Mouse (Mus musculus): ENCODE results near the gene Mertk. TPM values are rescaled to one million over a fixed set of nuclear protein-coding genes. Genes with fewer than 3 reads are reported as not detected.
"Not testable (repeated sequence)": the region's sequence is repeated elsewhere in the genome, so short reads cannot be mapped to it uniquely, and the experiment has no call there.

Mertk gene
- 1.8 and 2.2 TPM in 2 replicates for polyA plus RNA-seq (2012; rRNA removed)

DNA sequence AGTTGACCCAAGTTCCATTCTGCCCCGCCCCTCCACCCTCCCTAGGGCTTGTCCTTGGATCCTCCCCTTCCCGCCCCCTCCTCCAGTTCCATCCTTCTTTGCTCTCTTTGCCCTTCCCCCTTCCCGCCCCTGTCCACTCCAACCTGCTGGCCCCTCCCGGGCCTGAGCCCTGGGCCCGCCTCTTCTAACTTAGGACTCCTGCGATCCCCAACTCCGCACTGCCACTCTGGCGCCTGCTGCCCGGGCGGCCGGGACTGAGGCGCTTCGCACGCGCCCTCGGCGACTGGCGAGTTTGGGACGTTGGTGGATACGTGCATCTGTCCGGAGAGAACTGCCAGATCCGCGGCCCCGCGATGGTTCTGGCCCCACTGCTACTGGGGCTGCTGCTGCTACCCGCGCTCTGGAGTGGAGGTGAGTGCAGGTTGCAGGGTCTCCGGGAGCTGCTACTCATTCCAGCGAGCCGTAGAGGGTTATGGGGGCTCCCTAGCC is at the start of gene Mertk:
Gene Mertk, plus strand, starts transcription at position 264 of the 489 bp plus-strand sequence.
- Histone ChIP-seq H3K27ac (ENCODE audit: control insufficient read depth, insufficient read depth, low read depth, low read length) (peak within 1 kb of the TSS; percentile 87), H3K36me3 (ENCODE audit: control insufficient read depth, insufficient read depth, low read length) (no peaks in the 10 kb centered on the region), H3K4me1 (ENCODE audit: control insufficient read depth, insufficient read depth, low read length) (peaks cover 12% of the 10 kb centered on the region), H3K4me3 (ENCODE audit: control insufficient read depth, low read depth, low read length) (peak within 1 kb of the TSS; percentile 83), H3K27me3 (ENCODE audit: control insufficient read depth, insufficient read depth, low read length) (no peaks in the 10 kb centered on the region)
- peak; percentile 82 for TF ChIP-seq POLR2A (IDR thresholded peaks at IDR 0.05; ENCODE audit: control insufficient read depth, low read depth, low read length)
- no peak for TF ChIP-seq CTCF (IDR thresholded peaks at IDR 0.05; ENCODE audit: control insufficient read depth, insufficient read depth, insufficient replicate concordance, low read depth, low read length)

- Histone ChIP-seq H3K27ac (ENCODE audit: control insufficient read depth, insufficient read depth, low read depth, low read length) (no peak overlapping the region), H3K4me1 (ENCODE audit: control insufficient read depth, insufficient read depth, low read length) (no peaks in the 10 kb centered on the region), H3K27me3 (ENCODE audit: control insufficient read depth, insufficient read depth, low read length) (no peaks in the 10 kb centered on the region), H3K4me3 (ENCODE audit: control insufficient read depth, low read depth, low read length) (no peak overlapping the region), H3K36me3 (ENCODE audit: control insufficient read depth, insufficient read depth, low read length) (peaks cover under 1% of the 10 kb centered on the region)
- TF ChIP-seq CTCF (IDR thresholded peaks at IDR 0.05; ENCODE audit: control insufficient read depth, insufficient read depth, insufficient replicate concordance, low read depth, low read length) (no peak), POLR2A (IDR thresholded peaks at IDR 0.05; ENCODE audit: control insufficient read depth, low read depth, low read length) (no peak)
Observed at GRCm38 (mm10) chr2:128680661-128681060, 18.1 kb upstream of the Mertk start.

DNA sequence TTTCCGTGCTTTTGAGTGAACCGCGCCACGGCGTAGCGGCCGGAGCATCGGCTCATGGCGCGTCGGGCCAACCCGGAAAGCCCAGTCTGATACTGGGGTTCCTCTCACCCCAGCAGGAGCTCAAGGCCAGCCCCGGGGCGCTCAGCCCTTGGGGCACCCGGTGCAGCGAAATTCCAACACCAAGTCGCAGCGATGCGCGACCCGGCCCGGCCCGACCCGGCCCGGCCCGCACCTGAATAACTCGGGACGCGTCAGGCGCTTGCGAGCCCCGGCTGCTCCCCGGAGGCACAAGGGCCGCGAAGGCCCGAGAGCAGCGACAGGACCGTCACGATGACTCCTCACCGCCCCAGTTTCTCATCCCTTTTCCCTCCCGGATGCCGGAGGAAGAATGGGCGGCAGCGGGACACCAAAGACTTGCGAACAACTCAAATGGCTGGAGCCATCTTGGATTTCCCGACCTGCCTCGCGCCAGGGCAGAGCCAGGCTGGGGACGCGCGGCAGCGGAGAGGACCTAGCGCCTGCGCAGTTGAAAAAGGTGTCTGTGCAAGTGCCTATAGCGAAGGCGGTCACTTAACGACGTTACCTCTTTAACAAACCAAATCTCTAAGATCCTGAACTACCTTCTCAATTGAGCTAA is 11.7 kb upstream of the Mertk start, which contains the start of gene Anapc1:
Gene Anapc1, minus strand, starts transcription at position 471 of the 637 bp plus-strand sequence.
- peaks cover 6% of the 10 kb centered on the region; the same call in 1 of the 2 replicates for H3K4me1 ChIP-seq (ENCODE audit: control insufficient read depth, insufficient read depth, low read length)
- H3K4me3 ChIP-seq (ENCODE audit: control insufficient read depth, low read depth, low read length), result peak within 1 kb of the TSS; percentile 98
- H3K27ac ChIP-seq (ENCODE audit: control insufficient read depth, insufficient read depth, low read depth, low read length), result peak within 1 kb of the TSS; percentile 93
- H3K36me3 ChIP-seq (ENCODE audit: control insufficient read depth, insufficient read depth, low read length), result no peaks in the 10 kb centered on the region
- TF ChIP-seq CTCF (IDR thresholded peaks at IDR 0.05; ENCODE audit: control insufficient read depth, insufficient read depth, insufficient replicate concordance, low read depth, low read length), result no peak
- peak; percentile 89 for TF ChIP-seq POLR2A (IDR thresholded peaks at IDR 0.05; ENCODE audit: control insufficient read depth, low read depth, low read length)
- no peaks in the 10 kb centered on the region for H3K27me3 ChIP-seq (ENCODE audit: control insufficient read depth, insufficient read depth, low read length)

- Histone ChIP-seq H3K36me3 (ENCODE audit: control insufficient read depth, insufficient read depth, low read length) (no peaks in the 10 kb centered on the region), H3K4me1 (ENCODE audit: control insufficient read depth, insufficient read depth, low read length) (peaks cover 6% of the 10 kb centered on the region), H3K27ac (ENCODE audit: control insufficient read depth, insufficient read depth, low read depth, low read length) (peak overlapping the region; percentile 93), H3K27me3 (ENCODE audit: control insufficient read depth, insufficient read depth, low read length) (no peaks in the 10 kb centered on the region), H3K4me3 (ENCODE audit: control insufficient read depth, low read depth, low read length) (peak overlapping the region; percentile 98)
- TF ChIP-seq CTCF (IDR thresholded peaks at IDR 0.05; ENCODE audit: control insufficient read depth, insufficient read depth, insufficient replicate concordance, low read depth, low read length), result no peak
- TF ChIP-seq POLR2A (IDR thresholded peaks at IDR 0.05; ENCODE audit: control insufficient read depth, low read depth, low read length), result no peak
Observed at GRCm38 (mm10) chr2:128687558-128688120, 11.1 kb upstream of the Mertk start.

DNA sequence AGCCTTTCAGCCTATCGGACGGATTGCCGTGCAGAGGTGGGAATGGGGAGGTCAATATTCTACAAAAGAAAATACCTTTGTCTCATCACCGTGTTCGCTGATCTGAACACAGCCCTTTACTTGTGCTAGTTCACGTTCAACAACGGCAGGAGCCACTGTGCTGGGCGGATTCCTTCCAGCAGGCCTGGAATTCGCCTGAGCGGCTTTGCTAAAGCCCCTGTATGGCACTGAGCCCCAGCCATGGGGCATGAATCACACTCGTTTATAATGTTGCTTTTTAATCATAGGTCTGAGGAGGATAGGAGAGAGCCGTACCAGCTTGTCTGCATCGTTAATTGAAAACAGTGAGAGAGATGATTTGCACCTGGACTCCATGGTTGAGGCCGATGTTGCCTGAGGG is 6.4 kb upstream of the Mertk start:
- no peaks in the 10 kb centered on the region for H3K27me3 ChIP-seq (ENCODE audit: control insufficient read depth, insufficient read depth, low read length)
- H3K36me3 ChIP-seq (ENCODE audit: control insufficient read depth, insufficient read depth, low read length), result no peaks in the 10 kb centered on the region
- no peak overlapping the region for H3K4me3 ChIP-seq (ENCODE audit: control insufficient read depth, low read depth, low read length)
- H3K27ac ChIP-seq (ENCODE audit: control insufficient read depth, insufficient read depth, low read depth, low read length), result peak overlapping the region; percentile 26; the same call in 1 of the 2 replicates
- H3K4me1 ChIP-seq (ENCODE audit: control insufficient read depth, insufficient read depth, low read length), result peaks cover 7% of the 10 kb centered on the region
- TF ChIP-seq POLR2A (IDR thresholded peaks at IDR 0.05; ENCODE audit: control insufficient read depth, low read depth, low read length) (no peak), CTCF (IDR thresholded peaks at IDR 0.05; ENCODE audit: control insufficient read depth, insufficient read depth, insufficient replicate concordance, low read depth, low read length) (no peak)

DNA sequence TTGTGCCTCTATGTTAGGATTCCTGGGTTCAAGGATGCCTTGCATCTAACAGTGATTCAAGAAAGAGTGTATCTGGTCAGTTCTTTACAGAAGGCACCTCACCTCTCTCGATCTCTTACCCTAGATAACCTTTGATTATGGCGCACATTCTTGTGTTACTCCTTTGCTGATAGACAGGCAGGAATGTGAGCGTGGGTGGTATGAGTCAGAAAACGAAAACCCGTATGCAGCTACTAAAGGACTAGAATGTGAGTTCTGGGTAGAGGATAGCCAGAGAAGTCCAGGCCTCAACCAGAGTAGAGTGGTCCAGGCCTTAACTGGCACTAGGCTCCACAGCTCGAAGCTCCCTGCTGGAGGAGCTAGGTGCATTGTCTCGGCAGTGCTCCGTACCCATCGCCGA is 6.0 kb upstream of the Mertk start:
- H3K27ac ChIP-seq (ENCODE audit: control insufficient read depth, insufficient read depth, low read depth, low read length), result peak overlapping the region; percentile 26; the same call in 1 of the 2 replicates
- H3K4me3 ChIP-seq (ENCODE audit: control insufficient read depth, low read depth, low read length), result no peak overlapping the region
- peaks cover 7% of the 10 kb centered on the region for H3K4me1 ChIP-seq (ENCODE audit: control insufficient read depth, insufficient read depth, low read length)
- TF ChIP-seq POLR2A (IDR thresholded peaks at IDR 0.05; ENCODE audit: control insufficient read depth, low read depth, low read length) (no peak), CTCF (IDR thresholded peaks at IDR 0.05; ENCODE audit: control insufficient read depth, insufficient read depth, insufficient replicate concordance, low read depth, low read length) (no peak)
- H3K27me3 ChIP-seq (ENCODE audit: control insufficient read depth, insufficient read depth, low read length), result no peaks in the 10 kb centered on the region
- no peaks in the 10 kb centered on the region for H3K36me3 ChIP-seq (ENCODE audit: control insufficient read depth, insufficient read depth, low read length)

- Histone ChIP-seq H3K36me3 (ENCODE audit: control insufficient read depth, insufficient read depth, low read length) (no peaks in the 10 kb centered on the region), H3K27ac (ENCODE audit: control insufficient read depth, insufficient read depth, low read depth, low read length) (no peak overlapping the region), H3K27me3 (ENCODE audit: control insufficient read depth, insufficient read depth, low read length) (no peaks in the 10 kb centered on the region), H3K4me3 (ENCODE audit: control insufficient read depth, low read depth, low read length) (no peak overlapping the region), H3K4me1 (ENCODE audit: control insufficient read depth, insufficient read depth, low read length) (peaks cover 5% of the 10 kb centered on the region)
- TF ChIP-seq POLR2A (IDR thresholded peaks at IDR 0.05; ENCODE audit: control insufficient read depth, low read depth, low read length) (no peak), CTCF (IDR thresholded peaks at IDR 0.05; ENCODE audit: control insufficient read depth, insufficient read depth, insufficient replicate concordance, low read depth, low read length) (no peak)
Observed at GRCm38 (mm10) chr2:128693236-128693635, 5.5 kb upstream of the Mertk start.

- not testable (repeated sequence) for H3K36me3 ChIP-seq (ENCODE audit: control insufficient read depth, insufficient read depth, low read length); H3K27me3 ChIP-seq (ENCODE audit: control insufficient read depth, insufficient read depth, low read length); H3K27ac ChIP-seq (ENCODE audit: control insufficient read depth, insufficient read depth, low read depth, low read length); H3K4me1 ChIP-seq (ENCODE audit: control insufficient read depth, insufficient read depth, low read length); H3K4me3 ChIP-seq (ENCODE audit: control insufficient read depth, low read depth, low read length)
Observed at GRCm38 (mm10) chr2:128693828-128694227, 4.9 kb upstream of the Mertk start.
